Mouse (Mus musculus): ENCODE data around the gene Klhl13.

Klhl13 gene

DNA sequence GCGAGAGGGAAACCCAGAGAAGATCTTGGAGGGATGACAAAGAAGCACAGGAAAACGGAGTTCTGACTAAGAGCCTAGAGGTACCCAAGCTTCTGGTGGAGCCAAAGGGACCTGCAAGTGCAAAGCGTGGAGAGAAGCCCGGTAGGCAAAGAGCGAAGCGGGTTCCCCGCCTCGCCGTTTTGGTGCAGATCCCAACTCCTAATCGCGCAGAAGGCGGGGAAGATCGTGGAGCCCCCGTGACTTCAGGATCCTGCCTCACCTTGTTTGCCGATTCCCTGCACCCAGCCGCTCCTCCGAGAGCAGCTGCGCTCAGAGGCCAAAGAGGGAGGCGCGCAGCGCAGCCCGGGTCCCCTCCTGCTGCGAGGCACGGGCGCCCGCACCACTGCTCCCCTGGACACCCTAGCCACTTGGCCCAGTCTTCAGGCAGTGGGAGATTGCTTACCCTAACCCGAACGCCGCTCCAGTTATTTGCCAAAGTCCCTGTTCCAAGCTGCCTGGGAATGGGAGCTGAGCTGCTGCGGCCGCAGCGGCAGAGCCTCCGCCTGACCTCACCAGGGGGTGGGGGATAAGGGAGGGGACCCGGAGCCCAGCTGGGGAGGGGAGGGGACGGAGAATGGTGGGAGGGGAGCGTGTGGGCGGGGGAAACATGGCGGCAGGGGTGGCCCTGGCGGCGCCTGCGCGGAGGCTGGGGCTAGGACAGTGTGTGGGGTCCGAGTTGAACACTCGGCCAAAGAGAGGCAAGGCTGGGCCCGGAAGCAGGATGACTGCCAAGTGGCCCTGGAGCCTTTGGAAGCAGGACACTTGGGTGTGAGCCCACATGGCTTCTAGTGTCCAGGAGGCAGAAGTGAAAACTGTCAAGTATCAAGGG lies at the start of gene Klhl13:
TSS of gene Klhl13 (minus strand) at position 569 of the 868 bp plus-strand sequence.
- peak; percentile 16 for DNase-seq

DNA sequence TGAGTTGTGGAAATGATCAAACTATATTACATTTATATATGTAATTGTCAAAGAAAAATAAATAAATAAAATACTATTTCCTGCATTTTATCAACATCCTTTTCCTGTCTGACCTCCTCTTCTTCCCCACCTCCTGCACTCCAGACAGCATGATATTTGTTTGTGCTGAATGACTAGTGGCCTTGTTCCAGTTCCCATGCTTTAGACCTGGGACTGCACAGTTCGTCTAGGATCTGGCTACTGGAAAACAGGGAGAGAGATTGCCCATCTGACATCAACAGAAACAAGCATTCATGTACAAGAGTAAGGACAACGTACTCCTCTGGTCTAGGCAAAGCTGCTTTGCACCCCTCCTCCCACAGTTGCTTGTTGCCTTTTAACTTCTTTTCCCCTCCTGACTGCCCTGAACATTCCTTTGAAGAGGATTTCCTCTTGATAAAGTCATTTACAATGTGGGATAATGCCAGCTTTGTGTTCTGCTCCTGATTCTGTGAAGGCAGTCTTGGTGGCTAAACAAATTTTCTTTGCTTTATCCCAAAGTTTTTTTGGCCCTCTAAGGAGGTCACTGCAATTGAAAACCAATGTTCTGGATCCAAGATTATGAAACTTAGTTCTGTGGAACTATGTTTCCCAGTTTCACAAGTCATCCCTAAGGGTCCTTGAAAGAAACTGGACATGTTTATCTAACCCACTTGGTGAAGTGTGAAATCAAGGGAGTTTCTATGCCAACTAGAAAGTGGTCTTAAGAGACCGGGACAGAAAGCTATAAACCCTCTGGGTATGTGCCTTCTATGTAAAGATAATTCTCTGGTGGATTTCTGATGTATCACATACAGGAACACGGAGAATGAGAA lies 44.6 kb upstream of the Klhl13 start:
- no peak for DNase-seq

DNA sequence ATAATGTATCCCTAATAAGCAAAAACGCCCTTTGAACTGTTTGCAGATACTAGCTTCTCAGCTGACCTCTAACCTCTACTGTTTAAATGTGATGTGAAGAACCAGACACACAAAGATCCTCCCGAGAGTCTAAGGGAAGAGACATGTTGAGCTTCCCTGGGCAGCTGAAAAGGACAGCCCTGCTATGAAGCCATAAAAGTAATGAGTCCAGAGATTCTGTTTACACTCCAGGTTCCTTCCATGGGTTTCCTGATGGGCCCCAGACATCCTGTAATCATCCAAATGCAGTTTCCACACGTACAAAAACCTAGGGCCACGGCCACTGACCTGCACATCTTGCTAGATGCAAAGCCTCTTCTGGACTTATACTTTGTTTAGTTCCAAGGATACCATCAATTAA lies 23.8 kb upstream of the Klhl13 start:
- no peak for DNase-seq

DNA sequence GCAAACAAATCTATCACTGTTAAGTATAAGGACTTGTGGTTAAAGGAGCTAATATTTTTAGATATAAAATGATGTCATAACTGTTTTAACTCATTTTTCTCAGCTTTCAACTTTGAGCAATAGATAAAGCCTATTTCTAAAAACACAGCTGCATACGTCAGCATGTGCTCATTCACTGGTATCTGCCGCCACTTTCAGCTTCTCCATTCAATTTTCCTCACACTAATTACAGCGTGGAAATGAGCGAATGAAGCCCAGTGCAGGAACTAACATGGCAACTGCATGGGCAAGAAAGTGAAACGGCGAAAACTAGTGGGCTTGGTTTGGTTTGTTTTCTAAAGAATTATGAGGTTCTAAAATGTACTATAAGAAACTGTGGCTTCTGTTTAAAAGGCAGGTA lies 1.4 kb downstream of the Klhl13 start:
- DNase-seq, result no peak

DNA sequence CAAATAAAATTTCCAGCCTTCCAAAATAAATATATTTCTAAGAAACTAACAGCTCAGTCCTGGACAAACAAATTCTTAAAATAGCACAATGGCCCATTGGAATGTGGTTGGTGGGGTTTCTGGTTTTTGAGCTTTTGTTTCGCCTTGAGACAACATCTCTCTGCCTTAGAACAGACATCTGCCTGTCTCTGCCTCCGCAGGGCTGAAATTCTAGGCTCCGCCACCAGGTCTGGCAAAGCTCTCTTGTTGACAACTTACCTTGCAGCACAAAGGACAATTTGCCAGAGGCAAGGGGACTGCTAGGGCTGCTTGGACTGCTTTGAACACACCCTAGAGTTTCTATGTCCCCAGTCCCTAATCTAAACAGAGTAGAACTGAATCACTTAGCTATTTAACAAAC lies 4.4 kb downstream of the Klhl13 start:
- no peak for DNase-seq

DNA sequence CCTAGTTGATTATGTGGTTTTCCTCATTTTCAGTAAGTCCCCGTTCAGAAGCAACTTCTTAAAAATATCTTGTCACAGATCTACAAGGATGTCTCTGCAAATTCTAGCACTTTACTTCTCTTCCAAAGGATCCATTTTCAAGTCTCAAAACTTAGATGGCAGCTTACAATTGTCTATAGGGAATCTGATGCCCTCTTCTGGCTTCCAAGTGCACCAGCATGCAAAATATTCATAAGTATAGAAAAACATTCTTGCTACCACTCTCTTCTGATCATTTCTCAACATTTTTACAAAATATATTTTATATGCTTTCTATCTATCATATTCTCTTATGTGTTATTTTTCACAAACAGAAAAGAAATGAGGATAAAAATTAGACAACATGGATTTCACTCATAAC lies 14.8 kb downstream of the Klhl13 start:
- no peak for DNase-seq

DNA sequence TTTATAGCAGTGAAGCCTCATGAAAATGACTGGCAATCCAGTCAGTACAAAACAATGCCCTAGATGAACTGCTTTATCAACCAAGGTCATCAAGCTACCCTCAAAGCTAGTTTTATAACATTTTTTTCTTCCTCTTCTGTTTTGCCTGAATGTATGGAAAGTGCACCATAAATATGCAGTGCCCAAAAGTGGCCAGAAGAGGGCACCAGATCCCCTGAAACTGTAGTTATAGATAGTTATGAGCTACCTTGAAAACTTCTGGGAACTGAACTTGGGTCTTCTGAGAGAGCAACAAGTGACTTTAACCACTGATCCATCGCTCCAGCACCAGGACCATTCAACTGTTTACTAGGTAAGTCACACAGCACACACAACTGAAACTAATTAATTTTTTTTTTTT lies 36.8 kb downstream of the Klhl13 start:
- DNase-seq, result no peak

DNA sequence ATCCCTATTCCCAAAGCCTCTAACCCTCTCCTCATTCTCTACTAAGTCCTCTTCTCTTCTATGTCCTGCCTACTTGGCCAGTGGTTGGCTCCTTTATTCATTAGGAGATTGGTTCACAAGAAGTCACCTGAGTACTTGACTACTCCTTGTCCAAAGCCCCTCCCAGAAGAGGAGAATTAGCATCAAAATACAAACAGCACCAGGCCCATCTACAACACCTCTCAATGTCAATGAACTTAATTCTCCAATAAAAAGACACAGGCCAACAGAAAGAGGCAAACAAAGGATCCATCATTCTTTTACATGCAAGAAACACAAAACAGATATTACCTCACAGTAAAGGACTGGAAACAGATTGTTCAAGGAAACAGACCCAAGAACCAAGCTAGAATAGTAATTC lies 46.0 kb downstream of the Klhl13 start:
- no peak for DNase-seq

DNA sequence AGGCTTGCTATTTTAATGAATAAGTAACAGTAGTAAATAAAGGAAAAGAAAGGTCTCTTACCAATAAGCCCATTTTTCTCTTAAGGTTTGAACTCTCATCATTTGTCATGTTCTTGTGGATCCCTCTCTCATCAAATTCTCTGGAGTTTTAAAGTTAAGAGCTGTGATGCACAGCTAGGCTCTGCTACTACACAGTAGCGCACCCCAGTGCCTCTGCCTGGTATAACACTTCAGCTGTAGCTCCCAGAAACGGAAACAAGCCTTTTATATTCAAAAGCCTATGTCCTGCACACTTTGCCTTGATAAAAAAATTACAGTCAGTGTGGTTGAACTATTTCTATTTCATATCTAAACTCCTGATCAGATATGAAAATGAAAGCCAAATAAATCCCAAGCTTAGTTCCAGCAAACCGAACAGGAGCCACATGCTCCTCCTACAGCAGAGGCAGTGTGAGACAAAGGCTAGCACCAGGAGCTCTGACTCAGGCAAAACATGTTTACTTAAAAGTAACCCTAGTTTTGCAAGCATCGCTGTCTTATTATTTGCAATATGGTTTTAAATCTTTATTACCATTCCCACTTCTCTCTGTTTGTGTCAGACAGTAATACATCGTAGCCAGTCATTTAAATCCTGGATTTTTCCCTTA lies 68.8 kb downstream of the Klhl13 start:
- peak; percentile 51 for DNase-seq

DNA sequence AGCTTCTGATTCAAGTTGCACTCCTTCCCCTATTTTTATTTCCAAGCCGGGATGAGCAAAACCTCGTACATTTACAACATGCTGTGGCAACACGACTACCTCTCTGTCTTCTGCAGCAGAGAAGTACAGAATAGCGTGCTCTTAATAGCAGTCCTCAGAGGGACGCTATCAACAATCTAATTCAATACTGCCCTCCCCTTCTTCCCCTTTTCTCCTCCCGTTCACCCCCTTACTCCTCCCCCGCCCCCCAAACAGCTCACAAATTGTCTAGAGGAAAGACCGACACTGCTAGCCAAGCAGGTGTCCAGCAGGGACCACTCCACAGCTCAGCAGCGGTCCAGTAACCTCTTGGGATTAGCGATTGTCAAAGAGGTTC lies 79.5 kb downstream of the Klhl13 start:
- no peak for DNase-seq

DNA sequence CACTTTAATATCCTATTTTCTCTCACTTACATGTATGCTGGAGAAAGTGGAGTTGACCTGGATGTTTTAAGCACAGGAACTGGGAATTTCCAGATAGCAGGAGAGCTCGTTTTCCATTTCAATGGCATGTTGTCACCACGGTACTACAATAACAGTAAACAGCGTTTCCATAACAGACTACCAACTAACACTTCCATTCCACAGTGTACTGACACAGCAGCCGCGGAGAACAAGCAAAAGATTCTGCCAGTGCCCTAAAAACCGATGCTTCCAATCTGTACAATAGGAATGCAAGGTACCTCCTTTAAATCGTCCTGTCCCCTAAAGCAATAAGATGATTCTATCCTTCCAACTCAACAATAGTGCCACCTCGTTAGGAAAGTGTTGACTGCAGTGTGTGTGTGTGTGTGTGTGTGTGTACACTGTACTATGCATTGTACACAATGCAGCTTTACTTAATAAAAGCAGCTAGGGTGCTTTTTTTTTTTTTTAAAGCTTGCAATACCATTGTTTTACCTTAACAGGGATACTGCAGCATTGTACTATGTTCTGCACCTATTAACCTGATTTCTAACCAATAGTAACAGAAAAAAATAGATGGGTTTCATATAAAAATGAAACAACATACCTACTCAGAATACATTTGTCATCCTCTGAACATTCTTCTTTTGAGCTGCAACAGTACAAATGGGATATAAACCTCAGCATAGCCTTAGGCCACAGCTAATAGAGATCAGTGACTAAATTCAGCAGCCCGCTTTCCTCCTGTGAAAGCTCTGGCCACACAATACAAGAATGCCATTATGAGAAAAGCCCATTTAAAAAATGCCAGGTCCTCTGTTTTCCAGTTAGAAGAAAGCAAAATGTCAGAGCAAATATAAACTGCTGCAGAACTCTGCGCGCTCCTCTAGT lies 80.1 kb downstream of the Klhl13 start:
- DNase-seq, result no peak

DNA sequence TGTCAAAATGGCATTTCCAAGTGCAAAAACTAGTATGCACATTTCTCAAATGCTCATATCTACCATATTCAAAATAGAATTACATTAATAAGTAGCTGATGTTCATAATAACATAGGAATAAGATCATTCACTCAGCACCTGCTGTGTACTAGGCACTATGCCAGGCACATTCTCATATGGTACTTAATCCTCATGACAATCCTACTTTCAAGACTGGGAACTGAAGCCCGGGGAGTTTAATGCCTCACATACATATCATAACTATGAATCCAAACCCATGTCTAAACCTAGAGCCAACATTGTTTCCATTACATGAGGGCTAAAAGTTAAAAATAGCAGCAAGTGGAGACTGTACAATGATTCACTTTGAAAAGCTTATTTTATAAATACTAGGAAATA lies 97.3 kb downstream of the Klhl13 start:
- DNase-seq, result no peak

DNA sequence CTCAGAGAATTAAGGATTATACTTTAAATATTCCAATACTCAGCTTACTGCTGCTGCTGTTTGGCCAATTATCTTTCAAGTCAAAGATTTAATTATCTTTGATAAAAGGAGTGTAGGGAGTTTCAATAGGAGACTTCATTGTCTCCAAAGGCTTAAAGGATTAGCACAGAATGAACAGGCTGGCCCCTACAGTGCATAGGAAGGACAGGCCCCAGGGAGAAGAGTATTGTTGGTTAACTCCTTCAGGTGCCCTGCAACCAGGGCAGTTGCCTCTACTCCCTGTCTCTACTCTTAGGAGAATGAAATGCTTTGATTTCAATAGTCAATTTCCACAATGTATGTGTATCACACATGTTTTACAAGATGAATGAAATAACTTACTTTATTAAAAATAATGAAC lies 116.1 kb downstream of the Klhl13 start:
- no peak for DNase-seq
